Mouse (Mus musculus) splenic B cell, adult 2 months (primary cell): ENCODE results near the gene Wdtc1.

Source experiments
- DNase-seq: peaks from one replicate; pipeline ENCODE4 v3.0.0-alpha.2; 2011; ENCODE audit warnings: low read depth, low spot score
- H3K27me3 ChIP-seq: 2 replicates; pipeline ENCODE4 v1.6.1; 2012; ENCODE audit warnings: mild to moderate bottlenecking, low read length, moderate library complexity, mixed read lengths; ENCODE audit not compliant: control insufficient read depth, poor library complexity, insufficient read depth, severe bottlenecking
- H3K36me3 ChIP-seq: 2 replicates; pipeline ENCODE4 v1.6.1; 2012; ENCODE audit warnings: mild to moderate bottlenecking, low read length, moderate library complexity, mixed read lengths; ENCODE audit not compliant: control insufficient read depth, poor library complexity, insufficient read depth, severe bottlenecking

The Wdtc1 gene

GRCm38 (mm10) chr4:133386061-133386797 lies 32.9 kb upstream of the Wdtc1 start:
- DNase-seq = no peak
- H3K27me3 ChIP-seq = no peaks in the 10 kb centered on the region
- no peaks in the 10 kb centered on the region for H3K36me3 ChIP-seq

- no peak for DNase-seq
- no peaks in the 10 kb centered on the region for H3K27me3 ChIP-seq
- H3K36me3 ChIP-seq = no peaks in the 10 kb centered on the region
Observed at GRCm38 (mm10) chr4:133381141-133381540, 27.9 kb upstream of the Wdtc1 start.

GRCm38 (mm10) chr4:133380532-133380931 lies 27.3 kb upstream of the Wdtc1 start:
- DNase-seq = no peak
- 0 out of 2 replicates have a peak, but pooled peaks cover 2% of the 10 kb centered on the region for H3K36me3 ChIP-seq
- no peaks in the 10 kb centered on the region for H3K27me3 ChIP-seq

- DNase-seq = no peak
- no peaks in the 10 kb centered on the region for H3K27me3 ChIP-seq
Observed at GRCm38 (mm10) chr4:133379861-133380260, 26.6 kb upstream of the Wdtc1 start.

GRCm38 (mm10) chr4:133379046-133379347 lies 25.7 kb upstream of the Wdtc1 start:
- H3K36me3 ChIP-seq = 0 out of 2 replicates have a peak, but pooled peaks cover 4% of the 10 kb centered on the region
- H3K27me3 ChIP-seq = no peaks in the 10 kb centered on the region
- no peak for DNase-seq

More at GRCm38 (mm10) chr4:133379861-133380260, 26.6 kb upstream of the Wdtc1 start:
- H3K36me3 ChIP-seq = 0 out of 2 replicates have a peak, but pooled peaks cover 2% of the 10 kb centered on the region

- Histone ChIP-seq H3K27me3 (no peaks in the 10 kb centered on the region), H3K36me3 (0 out of 2 replicates have a peak, but pooled peaks cover 4% of the 10 kb centered on the region)
- no peak for DNase-seq
Observed at GRCm38 (mm10) chr4:133378236-133379045, 25.2 kb upstream of the Wdtc1 start.

GRCm38 (mm10) chr4:133375812-133376577 lies 22.7 kb upstream of the Wdtc1 start:
- Histone ChIP-seq H3K27me3 (no peaks in the 10 kb centered on the region), H3K36me3 (0 out of 2 replicates have a peak, but pooled peaks cover 4% of the 10 kb centered on the region)
- no peak for DNase-seq

GRCm38 (mm10) chr4:133374011-133374410 lies 20.7 kb upstream of the Wdtc1 start:
- 0 out of 2 replicates have a peak, but pooled peaks cover 4% of the 10 kb centered on the region for H3K36me3 ChIP-seq
- DNase-seq = no peak
- H3K27me3 ChIP-seq = no peaks in the 10 kb centered on the region

- DNase-seq = no peak
- H3K27me3 ChIP-seq = no peaks in the 10 kb centered on the region
- H3K36me3 ChIP-seq = 0 out of 2 replicates have a peak, but pooled peaks cover 4% of the 10 kb centered on the region
Observed at GRCm38 (mm10) chr4:133372278-133372665, 19.0 kb upstream of the Wdtc1 start.

GRCm38 (mm10) chr4:133371621-133372277 lies 18.5 kb upstream of the Wdtc1 start:
- DNase-seq = no peak
- H3K36me3 ChIP-seq = 0 out of 2 replicates have a peak, but pooled peaks cover 4% of the 10 kb centered on the region
- H3K27me3 ChIP-seq = no peaks in the 10 kb centered on the region

GRCm38 (mm10) chr4:133370298-133371274 lies 17.3 kb upstream of the Wdtc1 start:
- Histone ChIP-seq H3K27me3 (no peaks in the 10 kb centered on the region), H3K36me3 (0 out of 2 replicates have a peak, but pooled peaks cover 3% of the 10 kb centered on the region)
- peak; percentile 17 for DNase-seq

- H3K36me3 ChIP-seq = 0 out of 2 replicates have a peak, but pooled peaks cover 2% of the 10 kb centered on the region
- no peaks in the 10 kb centered on the region for H3K27me3 ChIP-seq
- peak; percentile 97 for DNase-seq
Observed at GRCm38 (mm10) chr4:133369553-133370297, 16.4 kb upstream of the Wdtc1 start, which contains the start of gene Slc9a1. Gene Slc9a1 (plus strand): TSS chr4:133369706.

GRCm38 (mm10) chr4:133354641-133355040 lies 1.4 kb upstream of the Wdtc1 start:
- no peaks in the 10 kb centered on the region for H3K27me3 ChIP-seq
- H3K36me3 ChIP-seq = no peaks in the 10 kb centered on the region

More at GRCm38 (mm10) chr4:133354641-133355040, 1.4 kb upstream of the Wdtc1 start:
- DNase-seq = no peak
